Mouse (Mus musculus) CH12.LX (cell line): ENCODE measurements around the gene Lad1. TPM values are rescaled to one million over a fixed set of nuclear protein-coding genes. Genes with fewer than 3 reads are reported as not detected.

Experiments used
- DNase-seq: peaks from one replicate; pipeline ENCODE4 v3.0.0-alpha.2; 2013; ENCODE audit errors: extremely low read depth
- H3K27ac ChIP-seq: 2 replicates; pipeline ENCODE4 v1.5.1; 2012; ENCODE audit warnings: low read depth, mild to moderate bottlenecking, control low read depth, moderate library complexity; ENCODE audit not compliant: insufficient read depth
- H3K27me3 ChIP-seq: replicated peaks from 2 replicates; pipeline ENCODE3; 2012; ENCODE audit warnings: inconsistent platforms
- H3K36me3 ChIP-seq, 2 experiments: replicated peaks in 1 of 2; 2 replicates each; pipeline versions ENCODE3 to v1.6.1; 2012; ENCODE audit warnings: inconsistent platforms in 1 of 2, low read length in 1 of 2, mild to moderate bottlenecking in 1 of 2, mixed read lengths in 1 of 2, moderate library complexity in 1 of 2; ENCODE audit not compliant: control insufficient read depth in 1 of 2, insufficient read depth in 1 of 2
- H3K4me1 ChIP-seq, 2 experiments: 2 replicates each; pipeline ENCODE4 v1.6.1; 2012; ENCODE audit warnings: inconsistent platforms in 1 of 2, moderate library complexity in 1 of 2; ENCODE audit not compliant: insufficient read depth in 2 of 2, control insufficient read depth in 1 of 2
- H3K4me2 ChIP-seq: 2 replicates; pipeline ENCODE4 v1.6.1; 2012; ENCODE audit warnings: low read depth, mild to moderate bottlenecking, control low read depth; ENCODE audit not compliant: poor library complexity, insufficient read depth, severe bottlenecking
- H3K4me3 ChIP-seq, 3 experiments: fragments of 150-350 bp in 1 of 3; sonication (generic) in 1 of 3; replicated peaks in 1 of 3; 2 replicates each; pipeline versions ENCODE3 to v1.5.1; 2011 to 2012; ENCODE audit warnings: low read depth in 2 of 3, low read length in 2 of 3, mild to moderate bottlenecking in 2 of 3, moderate library complexity in 2 of 3, control low read depth in 1 of 3, improper control_type of control experiment in 1 of 3, inconsistent platforms in 1 of 3, mixed read lengths in 1 of 3; ENCODE audit not compliant: poor library complexity in 1 of 3
- H3K79me2 ChIP-seq: replicated peaks from 2 replicates; pipeline ENCODE4 v1.6.1; 2012; ENCODE audit warnings: mild to moderate bottlenecking, moderate library complexity; ENCODE audit not compliant: control insufficient read depth, poor library complexity, insufficient read depth, severe bottlenecking; ENCODE audit errors: extremely low read depth
- H3K9ac ChIP-seq: 2 replicates; pipeline ENCODE4 v1.6.1; 2012; ENCODE audit warnings: low read depth, mild to moderate bottlenecking, control low read depth, moderate library complexity; ENCODE audit not compliant: insufficient read depth
- H3K9me3 ChIP-seq: replicated peaks from 2 replicates; pipeline ENCODE3; 2012; ENCODE audit warnings: low read length, inconsistent platforms, mixed read lengths
- CHD1 ChIP-seq: IDR thresholded peaks from 2 replicates; pipeline ENCODE4 v1.6.1; 2012; ENCODE audit warnings: low read depth, low read length, improper control_type of control experiment, inconsistent platforms
- CTCF ChIP-seq, 2 experiments: IDR thresholded peaks in 1 of 2; conservative IDR thresholded peaks in 1 of 2; 2 replicates each; pipeline ENCODE4 v1.5.1; 2011 to 2012; ENCODE audit warnings: low read depth in 2 of 2, low read length in 2 of 2, improper control_type of control experiment in 1 of 2, inconsistent platforms in 1 of 2, mild to moderate bottlenecking in 1 of 2, moderate library complexity in 1 of 2
- GABPA ChIP-seq: IDR thresholded peaks from 2 replicates; pipeline ENCODE4 v1.6.1; 2012; ENCODE audit warnings: low read depth, low read length, improper control_type of control experiment, inconsistent platforms; ENCODE audit not compliant: insufficient replicate concordance
- HCFC1 ChIP-seq: IDR thresholded peaks from 2 replicates; pipeline ENCODE4 v1.6.1; 2012; ENCODE audit warnings: low read depth, mild to moderate bottlenecking, inconsistent platforms, low read length, improper control_type of control experiment
- KAT2A ChIP-seq: IDR thresholded peaks from 2 replicates; pipeline ENCODE4 v1.6.1; 2012; ENCODE audit warnings: low read length, improper control_type of control experiment, inconsistent platforms; ENCODE audit not compliant: insufficient replicate concordance
- MAFK ChIP-seq: IDR thresholded peaks from 2 replicates; pipeline ENCODE4 v1.6.1; 2011; ENCODE audit warnings: low read length, improper control_type of control experiment; ENCODE audit not compliant: insufficient replicate concordance
- MEF2A ChIP-seq: IDR thresholded peaks from 2 replicates; pipeline ENCODE4 v1.6.1; 2014; ENCODE audit warnings: low read depth, mild to moderate bottlenecking, inconsistent platforms, low read length, improper control_type of control experiment, borderline replicate concordance
- NRF1 ChIP-seq: IDR thresholded peaks from 2 replicates; pipeline ENCODE4 v1.6.1; 2014; ENCODE audit warnings: low read depth, mild to moderate bottlenecking, inconsistent platforms, low read length, improper control_type of control experiment, moderate library complexity
- PAX5 ChIP-seq: IDR thresholded peaks from 2 replicates; pipeline ENCODE4 v1.6.1; 2012; ENCODE audit warnings: low read length, inconsistent platforms, mixed read lengths
- POLR2AphosphoS2 ChIP-seq: IDR thresholded peaks from 2 replicates; pipeline ENCODE4 v1.6.1; 2011; ENCODE audit warnings: low read depth, low read length, improper control_type of control experiment
- RAD21 ChIP-seq: IDR thresholded peaks from 2 replicates; pipeline ENCODE4 v1.6.1; 2011; ENCODE audit warnings: low read depth, mild to moderate bottlenecking, low read length, improper control_type of control experiment, moderate library complexity
- RCOR1 ChIP-seq: conservative IDR thresholded peaks from 2 replicates; pipeline ENCODE4 v1.6.1; 2012; ENCODE audit warnings: low read depth, mild to moderate bottlenecking, inconsistent platforms, low read length, improper control_type of control experiment
- SMC3 ChIP-seq: IDR thresholded peaks from 2 replicates; pipeline ENCODE4 v1.6.1; 2011; ENCODE audit warnings: low read depth, low read length, improper control_type of control experiment
- TCF12 ChIP-seq: IDR thresholded peaks from 2 replicates; pipeline ENCODE4 v1.6.1; 2014; ENCODE audit warnings: low read depth, mild to moderate bottlenecking, inconsistent platforms, low read length, improper control_type of control experiment
- ZC3H11A ChIP-seq: IDR thresholded peaks from 2 replicates; pipeline ENCODE4 v1.6.1; 2012; ENCODE audit warnings: low read depth, mild to moderate bottlenecking, inconsistent platforms, low read length, improper control_type of control experiment
- ZKSCAN1 ChIP-seq: IDR thresholded peaks from 2 replicates; pipeline ENCODE4 v1.6.1; 2012; ENCODE audit warnings: low read depth, inconsistent platforms, low read length, improper control_type of control experiment, borderline replicate concordance
- dilution Hi-C: fragments of 300-500 bp; cut with MboI; formaldehyde crosslinking; loops from 2 replicates; pipeline ENCODE4 v1.14.3; 2020; ENCODE audit warnings: low sequenced_read_pairs; ENCODE audit not compliant: extremely low pct_unique_long_range_greater_than_20kb, extremely low pct_ligation_motif_present
- in situ Hi-C: fragments of 300-500 bp; cut with MboI; formaldehyde crosslinking; loops from 3 replicates; pipeline ENCODE4 v1.14.3; 2019; ENCODE audit warnings: low sequenced_read_pairs, low pct_ligation_motif_present, low pct_unique_long_range_greater_than_20kb, mixed read lengths
- polyA plus RNA-seq: library from polyadenylated mRNA; unstranded; fragments of >175 nt; gene quantifications from 2 replicates; pipeline ENCODE4 v1.2.1, GENCODE M21; 2012; ENCODE audit warnings: low read depth; ENCODE audit not compliant: insufficient read length
- total RNA-seq, 2 experiments: library from RNA; depleted of rRNA; stranded (reverse); fragments of 300-350 nt in 1 of 2; fragments of >200 nt in 1 of 2; gene quantifications; 2 replicates each; pipeline ENCODE4 v1.2.3; 2012 to 2014

Gene Lad1
- total and polyA plus RNA-seq, 3 experiments, result 0.17 TPM; not detected in 2

DNA sequence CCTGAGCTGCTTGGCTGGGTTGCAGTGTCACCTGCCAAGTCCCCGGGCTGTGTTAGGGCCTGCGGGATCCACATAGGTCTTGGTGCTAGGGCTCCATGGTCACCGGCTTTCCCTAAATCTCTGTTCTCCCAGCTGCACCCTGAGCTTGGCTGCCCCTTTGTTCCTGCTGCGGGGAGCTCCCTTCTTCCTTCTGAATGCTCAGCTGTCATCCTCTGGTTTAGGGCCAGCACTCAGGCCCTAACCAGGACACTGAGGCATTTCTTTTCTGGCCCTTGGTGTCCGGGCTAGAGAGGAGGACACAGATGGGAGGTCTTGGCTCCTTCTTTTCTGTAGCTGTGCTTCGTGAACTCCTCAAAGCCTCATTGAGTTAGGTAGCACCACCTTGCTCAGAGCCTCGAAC lies 3.4 kb downstream of the Lad1 start:
- Histone ChIP-seq H3K9ac (no peak overlapping the region), H3K27me3 (peaks cover 44% of the 10 kb centered on the region), H3K79me2 (no peaks in the 10 kb centered on the region), H3K4me3 (no peak overlapping the region), H3K4me2 (no peak overlapping the region), H3K36me3 (no peaks in the 10 kb centered on the region), H3K27ac (no peak overlapping the region), H3K4me1 (0 out of 4 replicates have a peak, but pooled peaks cover 0 to 3% of the 10 kb centered on the region in 2 experiments), H3K9me3 (peaks cover 9% of the 10 kb centered on the region)
- TF ChIP-seq CHD1, result no peak
- no peak for TF ChIP-seq MEF2A
- no peak for TF ChIP-seq ZKSCAN1
- no peak for TF ChIP-seq NRF1
- TF ChIP-seq POLR2AphosphoS2, result no peak
- TF ChIP-seq GABPA, result no peak
- no peak for TF ChIP-seq ZC3H11A
- TF ChIP-seq MAFK, result no peak
- no peak for TF ChIP-seq CTCF (conservative IDR thresholded peaks at IDR 0.05 in 1 of 2, IDR thresholded peaks at IDR 0.05 in 1 of 2; ENCODE audit: low read depth in 2 of 2, low read length in 2 of 2)
- dilution Hi-C loops (no loop called here), in situ Hi-C loops (no loop called here)
- no peak for DNase-seq

DNA sequence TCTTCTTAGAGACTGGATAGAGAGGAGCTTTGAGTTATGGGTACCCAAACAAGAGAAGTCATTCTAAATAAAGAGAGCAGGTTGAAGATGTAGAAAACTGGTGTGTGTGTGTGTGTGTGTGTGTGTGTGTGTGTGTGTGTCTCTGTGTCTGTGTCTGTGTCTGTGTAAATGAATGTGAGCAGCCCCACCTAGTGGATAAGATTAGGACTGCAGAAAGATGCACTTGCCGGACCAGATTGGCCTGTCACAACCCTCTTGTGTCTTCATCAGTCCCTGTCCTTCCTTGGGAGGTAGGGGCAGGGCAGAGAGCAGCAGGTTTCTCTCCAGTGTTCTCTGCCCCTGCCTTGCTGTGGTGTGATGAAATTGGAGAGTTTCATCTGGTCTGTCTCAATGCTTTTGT lies 10.5 kb downstream of the Lad1 start:
- Histone ChIP-seq H3K27ac (no peak overlapping the region), H3K4me3 (no peak overlapping the region), H3K9me3 (no peaks in the 10 kb centered on the region), H3K36me3 (no peaks in the 10 kb centered on the region), H3K4me2 (no peak overlapping the region), H3K9ac (no peak overlapping the region), H3K4me1 (no peaks in the 10 kb centered on the region; a peak in 1 of 4 replicates), H3K79me2 (no peaks in the 10 kb centered on the region), H3K27me3 (peaks cover 78% of the 10 kb centered on the region)
- dilution Hi-C loops, result no loop called here
- peak; percentile 73 for DNase-seq
- no peak for TF ChIP-seq TCF12
- peak; percentile 5; the same call in 1 of the 2 replicates for TF ChIP-seq ZC3H11A
- peak; percentile 79 for TF ChIP-seq RAD21
- TF ChIP-seq CTCF (conservative IDR thresholded peaks at IDR 0.05 in 1 of 2, IDR thresholded peaks at IDR 0.05 in 1 of 2; ENCODE audit: low read depth in 2 of 2, low read length in 2 of 2), result peak; percentile 46 to 92; a peak in 3 of 4 replicates
- TF ChIP-seq SMC3, result peak; percentile 73
- in situ Hi-C loops, result no loop called here

DNA sequence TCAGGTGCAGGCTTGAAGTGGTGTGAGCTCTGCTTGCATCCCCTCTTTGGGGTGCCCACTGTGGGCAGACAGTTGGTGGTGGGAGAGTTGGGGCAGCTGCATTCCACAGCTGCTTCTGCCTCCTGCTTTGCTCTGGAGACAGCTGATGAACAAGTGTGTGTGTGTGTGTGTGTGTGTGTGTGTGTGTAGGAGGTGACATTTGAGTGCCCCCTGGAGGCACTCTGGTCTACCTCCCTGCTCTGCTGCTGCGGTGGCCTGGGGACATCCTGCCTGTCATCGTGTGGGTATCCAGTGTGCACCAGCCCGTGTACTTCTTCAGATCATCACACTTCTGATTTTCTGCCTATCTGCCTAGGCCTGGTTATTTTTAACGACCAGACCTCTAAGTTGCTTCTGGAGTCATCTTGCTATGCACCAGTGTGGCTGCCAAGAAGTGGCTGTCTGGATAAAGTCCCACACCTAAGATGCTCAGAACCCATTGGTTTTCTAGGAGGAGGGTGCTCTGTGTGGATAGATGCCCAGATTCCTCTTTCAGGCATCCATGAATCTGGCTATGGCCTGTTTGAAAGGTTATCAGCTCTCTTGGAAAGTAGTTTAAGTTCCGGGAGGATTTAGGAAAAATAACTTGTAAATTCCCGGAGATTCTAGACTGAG lies 15.9 kb downstream of the Lad1 start:
- H3K4me2 ChIP-seq, result no peak overlapping the region
- no peaks in the 10 kb centered on the region for H3K9me3 ChIP-seq
- H3K27me3 ChIP-seq, result peaks cover 65% of the 10 kb centered on the region
- H3K79me2 ChIP-seq, result no peaks in the 10 kb centered on the region
- H3K36me3 ChIP-seq, result no peaks in the 10 kb centered on the region
- dilution Hi-C loops (no loop called here), in situ Hi-C loops (no loop called here)
- no peak overlapping the region for H3K9ac ChIP-seq
- peaks cover 8 to 18% of the 10 kb centered on the region in 2 experiments; a peak in 3 of 4 replicates for H3K4me1 ChIP-seq
- DNase-seq, result no peak
- no peak overlapping the region for H3K4me3 ChIP-seq
- no peak overlapping the region for H3K27ac ChIP-seq
- no peak for TF ChIP-seq HCFC1
- no peak for TF ChIP-seq KAT2A
- TF ChIP-seq RCOR1, result no peak
- peak in 1 of 2 experiments; percentile 50; a peak in 2 of 4 replicates for TF ChIP-seq CTCF (conservative IDR thresholded peaks at IDR 0.05 in 1 of 2, IDR thresholded peaks at IDR 0.05 in 1 of 2; ENCODE audit: low read depth in 2 of 2, low read length in 2 of 2)
- TF ChIP-seq NRF1, result no peak
- TF ChIP-seq SMC3, result no peak
- no peak for TF ChIP-seq PAX5
